Mouse (Mus musculus): ENCODE data around the gene H2al1e. TPM values are rescaled to one million over a fixed set of nuclear protein-coding genes. Genes with fewer than 3 reads are reported as not detected.

Gene H2al1e
- total RNA-seq, 2 experiments from 2014 or later, result not detected

Other genes with a start within 250 kb of the H2al1e start
- gene H2al1a, start 12.7 kb upstream of the H2al1e start, total RNA-seq (2021), result not detected
- not detected for gene H2al1b, start 9.5 kb upstream of the H2al1e start, total RNA-seq (2021)
- not detected for gene H2al1c, start 6.3 kb upstream of the H2al1e start, total RNA-seq (2021)
- gene H2al1d, start 3.1 kb upstream of the H2al1e start, total RNA-seq (2021), result not detected
- gene H2al1f, start 3.2 kb downstream of the H2al1e start, total RNA-seq (2021), result not detected
- gene H2al1g, start 6.3 kb downstream of the H2al1e start, total RNA-seq (2021), result not detected
- not detected for gene H2al1h, start 9.6 kb downstream of the H2al1e start, total RNA-seq (2021)
- gene H2al1i, start 12.7 kb downstream of the H2al1e start, total RNA-seq (2021), result not detected
- not detected for gene H2al1j, start 15.9 kb downstream of the H2al1e start, total RNA-seq (2021)